Mouse (Mus musculus) layer of hippocampus, adult 11-12 months (tissue): Measurements from ENCODE around the gene Zfp598.

Source experiments
- DNase-seq: peaks from one replicate; pipeline ENCODE4 v3.0.0; 2022; ENCODE audit warnings: low spot score

Zfp598 gene

GRCm38 (mm10) chr17:24669545-24670245, at the start of gene Zfp598:
Zfp598 (plus strand) TSS chr17:24669687.
- peak; percentile 94 for DNase-seq

- DNase-seq: no peak
Observed at GRCm38 (mm10) chr17:24625472-24625871, 44.0 kb upstream of the Zfp598 start.

GRCm38 (mm10) chr17:24628646-24629045, 40.8 kb upstream of the Zfp598 start:
- DNase-seq: peak; percentile 86

GRCm38 (mm10) chr17:24630072-24630471, 39.4 kb upstream of the Zfp598 start:
- DNase-seq: peak; percentile 86

- DNase-seq: peak; percentile 83
Observed at GRCm38 (mm10) chr17:24632167-24632812, 37.2 kb upstream of the Zfp598 start, which contains the start of the genes Tsc2 and Nthl1. Tsc2 (minus strand) TSS chr17:24632630. Nthl1 (plus strand) TSS chr17:24632680.

GRCm38 (mm10) chr17:24632813-24633449, 36.6 kb upstream of the Zfp598 start:
- no peak for DNase-seq

- DNase-seq: no peak
Observed at GRCm38 (mm10) chr17:24633831-24634230, 35.7 kb upstream of the Zfp598 start.

GRCm38 (mm10) chr17:24635024-24635423, 34.5 kb upstream of the Zfp598 start:
- DNase-seq: no peak

GRCm38 (mm10) chr17:24635694-24636093, 33.8 kb upstream of the Zfp598 start:
- no peak for DNase-seq

GRCm38 (mm10) chr17:24636781-24637481, 32.6 kb upstream of the Zfp598 start:
- DNase-seq: no peak

GRCm38 (mm10) chr17:24638214-24638613, 31.3 kb upstream of the Zfp598 start:
- no peak for DNase-seq

GRCm38 (mm10) chr17:24638840-24639239, 30.6 kb upstream of the Zfp598 start:
- DNase-seq: no peak

GRCm38 (mm10) chr17:24639571-24639988, 29.9 kb upstream of the Zfp598 start:
- DNase-seq: no peak

- no peak for DNase-seq
Observed at GRCm38 (mm10) chr17:24640119-24640518, 29.4 kb upstream of the Zfp598 start.

- no peak for DNase-seq
Observed at GRCm38 (mm10) chr17:24640581-24640980, 28.9 kb upstream of the Zfp598 start.

- DNase-seq: no peak
Observed at GRCm38 (mm10) chr17:24641944-24642343, 27.5 kb upstream of the Zfp598 start.

GRCm38 (mm10) chr17:24642791-24643343, 26.6 kb upstream of the Zfp598 start:
- no peak for DNase-seq

GRCm38 (mm10) chr17:24644030-24644715, 25.3 kb upstream of the Zfp598 start:
- no peak for DNase-seq

- DNase-seq: no peak
Observed at GRCm38 (mm10) chr17:24644875-24645721, 24.4 kb upstream of the Zfp598 start.

GRCm38 (mm10) chr17:24645916-24646315, 23.6 kb upstream of the Zfp598 start:
- DNase-seq: no peak
